Mouse (Mus musculus): Measurements from ENCODE around the gene Lrp5.

Lrp5 gene

GRCm38 (mm10) chr19:3657065-3657464 is 29.3 kb downstream of the Lrp5 start:
- peak; percentile 79 for DNase-seq (ENCODE audit: low read depth, low spot score)

GRCm38 (mm10) chr19:3656144-3656543 is 30.2 kb downstream of the Lrp5 start:
- DNase-seq (ENCODE audit: low read depth, low spot score) = no peak

- DNase-seq (ENCODE audit: low read depth, low spot score) = no peak
Measured at GRCm38 (mm10) chr19:3654940-3655339, 31.4 kb downstream of the Lrp5 start.

- DNase-seq (ENCODE audit: low read depth, low spot score) = no peak
Measured at GRCm38 (mm10) chr19:3654058-3654457, 32.3 kb downstream of the Lrp5 start.

GRCm38 (mm10) chr19:3653508-3653907 is 32.9 kb downstream of the Lrp5 start:
- DNase-seq (ENCODE audit: low read depth, low spot score) = no peak

- DNase-seq (ENCODE audit: low read depth, low spot score) = no peak
Measured at GRCm38 (mm10) chr19:3651989-3652388, 34.4 kb downstream of the Lrp5 start.

- DNase-seq (ENCODE audit: low read depth, low spot score) = peak; percentile 59
Measured at GRCm38 (mm10) chr19:3651220-3651619, 35.1 kb downstream of the Lrp5 start.

- no peak for DNase-seq (ENCODE audit: low read depth, low spot score)
Measured at GRCm38 (mm10) chr19:3650448-3650847, 35.9 kb downstream of the Lrp5 start.

GRCm38 (mm10) chr19:3648830-3649450 is 37.4 kb downstream of the Lrp5 start:
- DNase-seq (ENCODE audit: low read depth, low spot score) = peak; percentile 41

- DNase-seq (ENCODE audit: low read depth, low spot score) = no peak
Measured at GRCm38 (mm10) chr19:3647999-3648398, 38.4 kb downstream of the Lrp5 start.

GRCm38 (mm10) chr19:3645813-3646212 is 40.6 kb downstream of the Lrp5 start:
- no peak for DNase-seq (ENCODE audit: low read depth, low spot score)

- no peak for DNase-seq (ENCODE audit: low read depth, low spot score)
Measured at GRCm38 (mm10) chr19:3645318-3645717, 41.0 kb downstream of the Lrp5 start.

GRCm38 (mm10) chr19:3639561-3639960 is 46.8 kb downstream of the Lrp5 start:
- no peak for DNase-seq (ENCODE audit: low read depth, low spot score)

GRCm38 (mm10) chr19:3638698-3639097 is 47.7 kb downstream of the Lrp5 start:
- no peak for DNase-seq (ENCODE audit: low read depth, low spot score)

GRCm38 (mm10) chr19:3632018-3632417 is 54.3 kb downstream of the Lrp5 start:
- no peak for DNase-seq (ENCODE audit: low read depth, low spot score)

GRCm38 (mm10) chr19:3631431-3631830 is 54.9 kb downstream of the Lrp5 start:
- no peak for DNase-seq (ENCODE audit: low read depth, low spot score)

- DNase-seq (ENCODE audit: low read depth, low spot score) = no peak
Measured at GRCm38 (mm10) chr19:3630486-3630885, 55.9 kb downstream of the Lrp5 start.

- no peak for DNase-seq (ENCODE audit: low read depth, low spot score)
Measured at GRCm38 (mm10) chr19:3630027-3630426, 56.3 kb downstream of the Lrp5 start.

GRCm38 (mm10) chr19:3628223-3628622 is 58.1 kb downstream of the Lrp5 start:
- no peak for DNase-seq (ENCODE audit: low read depth, low spot score)

- no peak for DNase-seq (ENCODE audit: low read depth, low spot score)
Measured at GRCm38 (mm10) chr19:3625111-3625510, 61.3 kb downstream of the Lrp5 start.

GRCm38 (mm10) chr19:3623824-3624223 is 62.5 kb downstream of the Lrp5 start:
- peak; percentile 76 for DNase-seq (ENCODE audit: low read depth, low spot score)

- DNase-seq (ENCODE audit: low read depth, low spot score) = peak; percentile 28
Measured at GRCm38 (mm10) chr19:3623294-3623693, 63.1 kb downstream of the Lrp5 start.

- DNase-seq (ENCODE audit: low read depth, low spot score) = no peak
Measured at GRCm38 (mm10) chr19:3620871-3621270, 65.5 kb downstream of the Lrp5 start.

GRCm38 (mm10) chr19:3619359-3619758 is 67.0 kb downstream of the Lrp5 start:
- DNase-seq (ENCODE audit: low read depth, low spot score) = peak; percentile 59

Measured in R1 (cell line).